Mouse (Mus musculus) stomach, embryonic 14.5 days (tissue): ENCODE results near the gene Mslnl. TPM values are rescaled to one million over a fixed set of nuclear protein-coding genes. Genes with fewer than 3 reads are reported as not detected.
A peak's percentile ranks its signal among the peaks of the same experiment; 100 is the strongest.

ENCODE experiments used
- ATAC-seq: fragments of 200-750 bp; cut with Nextera tagmentation; 2 replicates; pipeline ENCODE4 v1.8.0; 2017; ENCODE audit warnings: low read depth, moderate TSS enrichment; ENCODE audit not compliant: insufficient number of reproducible peaks, insufficient read depth, low FRiP score
- H3K27ac ChIP-seq: fragments of 300-500 bp; sonication (generic); 2 replicates; pipeline ENCODE4 v1.5.1; 2014; ENCODE audit warnings: mild to moderate bottlenecking, low read length, moderate library complexity, mixed read lengths
- H3K27me3 ChIP-seq: fragments of 300-500 bp; sonication (generic); 2 replicates; pipeline ENCODE4 v1.6.1; 2014; ENCODE audit warnings: low read length, control low read depth, mixed read lengths; ENCODE audit not compliant: control insufficient read depth, insufficient read depth
- H3K36me3 ChIP-seq: fragments of 300-500 bp; sonication (generic); 2 replicates; pipeline ENCODE4 v1.6.1; 2014; ENCODE audit warnings: mild to moderate bottlenecking, control low read depth, low read length, moderate library complexity, mixed read lengths; ENCODE audit not compliant: control insufficient read depth, insufficient read depth
- H3K4me1 ChIP-seq: fragments of 300-500 bp; sonication (generic); 2 replicates; pipeline ENCODE4 v1.6.1; 2014; ENCODE audit warnings: low read length, control low read depth, mixed read lengths; ENCODE audit not compliant: control insufficient read depth, insufficient read depth
- H3K4me2 ChIP-seq: fragments of 300-500 bp; sonication (generic); replicated peaks from 2 replicates; pipeline ENCODE4 v1.6.1; 2014; ENCODE audit warnings: low read depth, low read length, control low read depth
- H3K4me3 ChIP-seq: fragments of 300-500 bp; sonication (generic); 2 replicates; pipeline ENCODE4 v1.5.1; 2014; ENCODE audit warnings: low read depth, low read length, control low read depth
- H3K9ac ChIP-seq: fragments of 300-500 bp; sonication (generic); replicated peaks from 2 replicates; pipeline ENCODE4 v1.6.1; 2014; ENCODE audit warnings: low read depth, mild to moderate bottlenecking, control low read depth, low read length, moderate library complexity, mixed read lengths
- H3K9me3 ChIP-seq: fragments of 300-500 bp; sonication (generic); 2 replicates; pipeline ENCODE4 v1.6.1; 2016; ENCODE audit warnings: low read depth, low read length, control low read depth; ENCODE audit not compliant: control insufficient read depth
- WGBS: fragments of 180-500 bp; shearing (Covaris S2); extraction: QIAGEN DNeasy Blood & Tissue Kit; methylation state at CpG from one replicate; pipeline ENCODE4 v1.1.7; 2014; 5-methylcytosine and 5-hydroxymethylcytosine counted together
- polyA plus RNA-seq: library from polyadenylated mRNA; unstranded; fragments of >200 nt; fragmentation: Nextera tagmentation; extraction: Ambion mirVana; gene quantifications from 2 replicates; pipeline ENCODE4 v1.2.1, GENCODE M21; 2014

Mslnl gene
- polyA plus RNA-seq, 1 experiment from 2014 or later = not detected

- ATAC-seq = no peak
- no peak overlapping the region for H3K4me2 ChIP-seq
- no peaks in the 10 kb centered on the region for H3K36me3 ChIP-seq
- no peak overlapping the region for H3K4me3 ChIP-seq
- no peaks in the 10 kb centered on the region for H3K9me3 ChIP-seq
- 21% methylated on average over 5 of the region's 5 CpGs for WGBS
- no peaks in the 10 kb centered on the region for H3K27me3 ChIP-seq
- H3K9ac ChIP-seq = no peak overlapping the region
- peaks cover 18% of the 10 kb centered on the region for H3K4me1 ChIP-seq
- no peak overlapping the region for H3K27ac ChIP-seq
Measured at GRCm38 (mm10) chr17:25751446-25751845, 15.6 kb downstream of the Mslnl start.

GRCm38 (mm10) chr17:25754241-25754640 lies 18.4 kb downstream of the Mslnl start, which contains the start of gene Msln:
TSS of gene Msln (minus strand) at chr17:25754378.
- 0 out of 2 replicates have a peak within 1 kb of the TSS, but pooled peaks have one; percentile 10 for H3K4me2 ChIP-seq
- H3K9me3 ChIP-seq = no peaks in the 10 kb centered on the region
- H3K4me1 ChIP-seq = peaks cover 21% of the 10 kb centered on the region
- H3K9ac ChIP-seq = no peak within 1 kb of the TSS
- no peaks in the 10 kb centered on the region for H3K27me3 ChIP-seq
- no peak within 1 kb of the TSS for H3K4me3 ChIP-seq
- no peak within 1 kb of the TSS for H3K27ac ChIP-seq
- no peaks in the 10 kb centered on the region for H3K36me3 ChIP-seq
- WGBS = 71% methylated on average over 9 of the region's 9 CpGs
- peak; percentile 50; the same call in 1 of the 2 replicates for ATAC-seq

- Histone ChIP-seq H3K9me3 (no peaks in the 10 kb centered on the region), H3K27ac (no peak overlapping the region), H3K4me3 (no peak overlapping the region), H3K9ac (no peak overlapping the region), H3K36me3 (no peaks in the 10 kb centered on the region), H3K4me1 (peaks cover 21% of the 10 kb centered on the region), H3K27me3 (no peaks in the 10 kb centered on the region), H3K4me2 (no peak overlapping the region)
- ATAC-seq = no peak
- 81% methylated on average over 4 of the region's 4 CpGs for WGBS
Measured at GRCm38 (mm10) chr17:25755086-25755485, 19.2 kb downstream of the Mslnl start.

- Histone ChIP-seq H3K9me3 (no peaks in the 10 kb centered on the region), H3K4me2 (no peak overlapping the region), H3K4me3 (no peak overlapping the region), H3K27me3 (no peaks in the 10 kb centered on the region), H3K9ac (no peak overlapping the region), H3K4me1 (peaks cover 21% of the 10 kb centered on the region), H3K27ac (peak overlapping the region; percentile 11; the same call in 1 of the 2 replicates), H3K36me3 (no peaks in the 10 kb centered on the region)
- 26% methylated on average over 4 of the region's 4 CpGs for WGBS
- ATAC-seq = peak; percentile 74
Measured at GRCm38 (mm10) chr17:25755627-25756377, 20.0 kb downstream of the Mslnl start.

- H3K27me3 ChIP-seq = no peaks in the 10 kb centered on the region
- no peaks in the 10 kb centered on the region for H3K9me3 ChIP-seq
- no peak overlapping the region for H3K4me2 ChIP-seq
- peak; percentile 33; the same call in 1 of the 2 replicates for ATAC-seq
- 62% methylated on average over 9 of the region's 9 CpGs for WGBS
- H3K9ac ChIP-seq = no peak overlapping the region
- H3K27ac ChIP-seq = peak overlapping the region; percentile 11; the same call in 1 of the 2 replicates
- H3K36me3 ChIP-seq = no peaks in the 10 kb centered on the region
- no peak overlapping the region for H3K4me3 ChIP-seq
- H3K4me1 ChIP-seq = peaks cover 17% of the 10 kb centered on the region
Measured at GRCm38 (mm10) chr17:25756378-25757242, 20.8 kb downstream of the Mslnl start.

GRCm38 (mm10) chr17:25757691-25758090 lies 21.8 kb downstream of the Mslnl start:
- Histone ChIP-seq H3K9me3 (no peaks in the 10 kb centered on the region), H3K4me2 (no peak overlapping the region), H3K4me1 (peaks cover 16% of the 10 kb centered on the region; the same call in 1 of the 2 replicates), H3K27me3 (no peaks in the 10 kb centered on the region), H3K27ac (no peak overlapping the region), H3K4me3 (no peak overlapping the region), H3K9ac (no peak overlapping the region), H3K36me3 (no peaks in the 10 kb centered on the region)
- no peak for ATAC-seq
- WGBS = 53% methylated on average over 3 of the region's 3 CpGs

GRCm38 (mm10) chr17:25760148-25760547 lies 24.3 kb downstream of the Mslnl start:
- Histone ChIP-seq H3K9ac (no peak overlapping the region), H3K4me1 (peaks cover 14% of the 10 kb centered on the region; the same call in 1 of the 2 replicates), H3K36me3 (no peaks in the 10 kb centered on the region), H3K4me2 (no peak overlapping the region), H3K27me3 (no peaks in the 10 kb centered on the region), H3K27ac (no peak overlapping the region), H3K4me3 (no peak overlapping the region), H3K9me3 (no peaks in the 10 kb centered on the region)
- WGBS = 68% methylated on average over 8 of the region's 8 CpGs
- ATAC-seq = no peak

GRCm38 (mm10) chr17:25761561-25761970 lies 25.7 kb downstream of the Mslnl start:
- Histone ChIP-seq H3K4me2 (no peak overlapping the region), H3K9ac (no peak overlapping the region), H3K27ac (no peak overlapping the region), H3K4me1 (peaks cover 2% of the 10 kb centered on the region; the same call in 1 of the 2 replicates), H3K4me3 (no peak overlapping the region), H3K36me3 (no peaks in the 10 kb centered on the region), H3K9me3 (no peaks in the 10 kb centered on the region), H3K27me3 (no peaks in the 10 kb centered on the region)
- 43% methylated on average over 4 of the region's 4 CpGs for WGBS
- ATAC-seq = no peak
